Mouse (Mus musculus): ENCODE results near the gene Tbc1d22b. TPM values are rescaled to one million over a fixed set of nuclear protein-coding genes. Genes with fewer than 3 reads are reported as not detected.

Tbc1d22b gene
- polyA plus RNA-seq, 1 experiment: 15.5 TPM

DNA sequence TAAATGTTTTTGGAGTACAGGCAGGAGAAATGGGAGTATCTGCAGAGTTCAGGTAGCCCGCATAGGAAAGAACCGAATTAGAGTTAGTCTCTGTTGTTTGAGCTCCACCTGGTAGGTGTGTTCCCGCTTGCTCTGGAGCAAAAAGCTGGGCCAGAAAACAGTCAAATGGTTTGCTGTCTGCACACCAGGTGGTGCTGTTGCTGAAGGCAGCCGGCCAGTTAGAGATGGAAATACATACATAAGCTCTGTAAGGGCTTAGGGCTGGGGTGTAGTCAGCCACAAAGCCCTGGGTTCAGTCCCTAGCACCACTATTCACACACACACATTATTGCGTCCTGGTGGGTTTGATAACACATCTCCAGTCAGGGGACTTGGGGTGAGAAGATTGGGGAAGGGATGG is 86.5 kb downstream of the Tbc1d22b start:
- Histone ChIP-seq H3K27ac (ENCODE audit: insufficient read depth, low read length) (no peak overlapping the region), H3K27me3 (ENCODE audit: control insufficient read depth, insufficient read depth, low read length) (no peaks in the 10 kb centered on the region), H3K4me1 (ENCODE audit: control insufficient read depth, insufficient read depth, insufficient read length) (no peaks in the 10 kb centered on the region), H3K4me3 (ENCODE audit: extremely low read depth, insufficient read depth, insufficient read length) (no peak overlapping the region), H3K36me3 (ENCODE audit: control insufficient read depth, insufficient read depth, low read length) (peaks cover 48% of the 10 kb centered on the region)
- WGBS: 81% methylated on average over 5 of the region's 5 CpGs
- DNase-seq (ENCODE audit: low read depth in 1 of 2, low spot score in 2 of 2): peak in 1 of 2 experiments; percentile 22
- TF ChIP-seq POLR2A (IDR thresholded peaks at IDR 0.05; ENCODE audit: low read depth, low read length) (no peak), CTCF (IDR thresholded peaks at IDR 0.05; ENCODE audit: extremely low read depth, insufficient read depth, insufficient read length, insufficient replicate concordance) (peak; percentile 43; the same call in 1 of the 2 replicates)

DNA sequence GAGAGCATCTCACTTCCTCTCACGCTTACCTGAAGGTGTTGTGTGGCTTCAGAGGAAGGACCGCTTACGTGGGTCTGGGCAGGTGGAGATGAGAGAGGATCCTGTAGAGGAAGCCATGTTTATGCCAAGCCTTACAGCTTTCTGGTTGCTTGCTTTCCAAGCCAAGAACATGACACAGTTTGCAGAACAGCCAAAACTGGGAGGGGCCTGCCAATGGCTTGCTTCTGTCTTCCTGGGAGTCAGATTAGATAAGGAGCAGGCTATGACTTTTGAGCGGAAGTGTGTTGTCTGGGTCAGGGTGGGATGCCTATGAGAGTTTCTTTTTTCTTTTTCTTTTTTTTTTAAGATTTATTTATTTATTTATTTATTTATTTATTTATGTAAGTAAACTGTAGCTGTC is 87.8 kb downstream of the Tbc1d22b start:
- peaks cover 43% of the 10 kb centered on the region for H3K36me3 ChIP-seq (ENCODE audit: control insufficient read depth, insufficient read depth, low read length)
- no peak overlapping the region for H3K27ac ChIP-seq (ENCODE audit: insufficient read depth, low read length)
- H3K4me3 ChIP-seq (ENCODE audit: extremely low read depth, insufficient read depth, insufficient read length): no peak overlapping the region
- TF ChIP-seq CTCF (IDR thresholded peaks at IDR 0.05; ENCODE audit: extremely low read depth, insufficient read depth, insufficient read length, insufficient replicate concordance) (no peak), POLR2A (IDR thresholded peaks at IDR 0.05; ENCODE audit: low read depth, low read length) (no peak)
- 90% methylated on average over 4 of the region's 4 CpGs for WGBS
- no peaks in the 10 kb centered on the region for H3K27me3 ChIP-seq (ENCODE audit: control insufficient read depth, insufficient read depth, low read length)
- no peak for DNase-seq (ENCODE audit: low read depth in 1 of 2, low spot score in 2 of 2)
- H3K4me1 ChIP-seq (ENCODE audit: control insufficient read depth, insufficient read depth, insufficient read length): no peaks in the 10 kb centered on the region

DNA sequence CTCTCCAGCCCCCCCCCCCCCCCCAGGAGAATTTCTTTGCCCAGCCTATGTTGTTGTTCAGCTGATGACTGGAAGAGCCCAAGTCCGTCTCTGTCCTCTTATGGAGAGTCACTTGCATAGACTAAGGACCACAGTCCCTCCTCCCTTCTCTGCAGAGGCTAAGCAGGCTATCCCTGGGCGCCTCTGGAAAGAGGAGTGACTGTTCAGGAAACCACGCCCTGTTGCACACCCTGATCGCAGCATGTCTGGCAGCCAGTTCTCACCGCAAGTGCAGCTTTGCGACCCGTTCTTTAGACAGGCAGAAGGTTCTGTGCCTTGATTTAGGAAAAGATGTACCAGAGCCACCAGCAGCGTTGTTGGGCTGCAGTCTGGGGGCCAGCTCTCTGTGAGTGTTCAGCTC is 88.3 kb downstream of the Tbc1d22b start:
- Histone ChIP-seq H3K27ac (ENCODE audit: insufficient read depth, low read length) (no peak overlapping the region), H3K4me3 (ENCODE audit: extremely low read depth, insufficient read depth, insufficient read length) (no peak overlapping the region), H3K27me3 (ENCODE audit: control insufficient read depth, insufficient read depth, low read length) (no peaks in the 10 kb centered on the region), H3K36me3 (ENCODE audit: control insufficient read depth, insufficient read depth, low read length) (peaks cover 40% of the 10 kb centered on the region), H3K4me1 (ENCODE audit: control insufficient read depth, insufficient read depth, insufficient read length) (no peaks in the 10 kb centered on the region)
- peak in 1 of 2 experiments; percentile 30 for DNase-seq (ENCODE audit: low read depth in 1 of 2, low spot score in 2 of 2)
- TF ChIP-seq CTCF (IDR thresholded peaks at IDR 0.05; ENCODE audit: extremely low read depth, insufficient read depth, insufficient read length, insufficient replicate concordance) (no peak), POLR2A (IDR thresholded peaks at IDR 0.05; ENCODE audit: low read depth, low read length) (no peak)
- WGBS: 76% methylated on average over 8 of the region's 8 CpGs

DNA sequence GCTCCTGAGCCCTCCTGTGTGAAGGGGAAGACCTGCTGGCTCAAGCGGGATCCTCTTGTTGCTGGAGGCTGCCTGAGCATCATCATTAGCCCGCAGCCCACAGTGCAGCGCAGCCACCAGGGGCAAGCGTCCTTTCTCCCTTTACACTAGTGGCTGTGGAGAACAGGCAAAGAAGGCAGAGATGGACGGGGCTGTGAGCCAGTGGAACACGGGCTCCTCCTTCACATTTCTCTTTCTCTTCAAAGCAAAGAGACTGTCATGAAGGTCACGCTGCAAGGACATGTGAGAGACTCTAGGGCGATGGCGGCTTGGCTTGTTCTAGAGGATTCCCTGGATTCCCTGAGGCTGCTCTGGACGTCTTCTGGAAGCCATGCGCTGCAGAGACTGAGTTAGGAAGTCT is 91.4 kb downstream of the Tbc1d22b start:
- WGBS: 93% methylated on average over 11 of the region's 11 CpGs
- no peaks in the 10 kb centered on the region for H3K4me1 ChIP-seq (ENCODE audit: control insufficient read depth, insufficient read depth, insufficient read length)
- peaks cover 26% of the 10 kb centered on the region for H3K36me3 ChIP-seq (ENCODE audit: control insufficient read depth, insufficient read depth, low read length)
- TF ChIP-seq CTCF (IDR thresholded peaks at IDR 0.05; ENCODE audit: extremely low read depth, insufficient read depth, insufficient read length, insufficient replicate concordance): no peak
- TF ChIP-seq POLR2A (IDR thresholded peaks at IDR 0.05; ENCODE audit: low read depth, low read length): no peak
- no peak for DNase-seq (ENCODE audit: low read depth in 1 of 2, low spot score in 2 of 2)
- H3K4me3 ChIP-seq (ENCODE audit: extremely low read depth, insufficient read depth, insufficient read length): no peak overlapping the region
- no peaks in the 10 kb centered on the region for H3K27me3 ChIP-seq (ENCODE audit: control insufficient read depth, insufficient read depth, low read length)
- no peak overlapping the region for H3K27ac ChIP-seq (ENCODE audit: insufficient read depth, low read length)

DNA sequence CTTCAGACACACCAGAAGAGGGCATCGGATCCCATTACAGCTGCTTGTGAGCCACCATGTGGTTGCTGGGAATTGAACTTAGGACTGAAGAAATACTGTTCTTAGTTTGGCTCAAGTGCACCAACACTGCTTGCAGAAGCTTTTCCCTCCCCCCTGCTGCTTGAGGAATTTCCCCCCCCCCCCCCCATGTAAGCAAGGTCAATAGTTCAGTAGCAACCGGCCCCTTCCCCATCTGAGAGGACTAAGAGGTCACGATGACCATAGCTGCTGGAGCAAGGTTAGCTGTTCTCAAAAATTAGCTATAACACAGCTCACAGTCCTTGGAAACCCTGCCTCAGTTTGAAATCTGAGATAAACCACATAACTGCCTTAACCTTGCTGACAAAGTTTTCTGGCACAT is 92.6 kb downstream of the Tbc1d22b start:
- TF ChIP-seq CTCF (IDR thresholded peaks at IDR 0.05; ENCODE audit: extremely low read depth, insufficient read depth, insufficient read length, insufficient replicate concordance) (no peak), POLR2A (IDR thresholded peaks at IDR 0.05; ENCODE audit: low read depth, low read length) (no peak)
- DNase-seq (ENCODE audit: low read depth in 1 of 2, low spot score in 2 of 2): no peak

More for the DNA sequence above, 92.6 kb downstream of the Tbc1d22b start:
- WGBS: 86% methylated on average over 3 of the region's 3 CpGs
- Histone ChIP-seq H3K27ac (ENCODE audit: insufficient read depth, low read length) (no peak overlapping the region), H3K27me3 (ENCODE audit: control insufficient read depth, insufficient read depth, low read length) (no peaks in the 10 kb centered on the region), H3K4me3 (ENCODE audit: extremely low read depth, insufficient read depth, insufficient read length) (no peak overlapping the region), H3K4me1 (ENCODE audit: control insufficient read depth, insufficient read depth, insufficient read length) (no peaks in the 10 kb centered on the region), H3K36me3 (ENCODE audit: control insufficient read depth, insufficient read depth, low read length) (peaks cover 17% of the 10 kb centered on the region)

Other genes with a start within 250 kb of the Tbc1d22b start
- gene Pi16, start 232.1 kb upstream of the Tbc1d22b start, polyA plus RNA-seq (2012; rRNA removed): 4.2 and 6.4 TPM in 2 replicates
- 145 and 212 TPM in 2 replicates for gene Mtch1, start 201.9 kb upstream of the Tbc1d22b start, polyA plus RNA-seq (2012; rRNA removed)
- gene Fgd2, start 188.9 kb upstream of the Tbc1d22b start, polyA plus RNA-seq (2012; rRNA removed): 268 and 346 TPM in 2 replicates
- gene Pim1, start 59.0 kb upstream of the Tbc1d22b start, polyA plus RNA-seq (2012; rRNA removed): 56.6 and 90.2 TPM in 2 replicates
- not detected in 2 replicates for gene Gm17657, start 147 bp upstream of the Tbc1d22b start, polyA plus RNA-seq (2012; rRNA removed)
- gene Tmem217, start 2.6 kb downstream of the Tbc1d22b start, polyA plus RNA-seq (2012; rRNA removed): not detected in 2 replicates
- gene Rnf8, start 65.0 kb downstream of the Tbc1d22b start, polyA plus RNA-seq (2012; rRNA removed): 19.8 and 24.0 TPM in 2 replicates
- 1.3 TPM in 2 replicates for gene Gm28043, start 65.1 kb downstream of the Tbc1d22b start, polyA plus RNA-seq (2012; rRNA removed)
- 34.3 and 38.5 TPM in 2 replicates for gene Cmtr1, start 110.8 kb downstream of the Tbc1d22b start, polyA plus RNA-seq (2012; rRNA removed)
- gene Ccdc167, start 167.3 kb downstream of the Tbc1d22b start, polyA plus RNA-seq (2012; rRNA removed): 5.4 and 6.1 TPM in 2 replicates